Mouse (Mus musculus) c-Kit-negative CD71-positive TER-119-positive erythroid progenitor cells, embryonic 14.5 days (primary cell): ENCODE measurements around the gene Gm21721.
"Not testable (repeated sequence)": the region's sequence is repeated elsewhere in the genome, so short reads cannot be mapped to it uniquely, and the experiment has no call there.

Source experiments
- DNase-seq: peaks from one replicate; pipeline ENCODE4 v3.0.0-alpha.2; 2013; ENCODE audit warnings: low read depth, low spot score

The Gm21721 gene

GRCm38 (mm10) chrY:9202090-9202489 lies at the start of gene Gm21721:
Gene Gm21721 (minus strand): TSS chrY:9202190.
- DNase-seq, result not testable (repeated sequence)
